Mouse (Mus musculus) brain, embryonic 14.5 days (tissue): Measurements from ENCODE around the gene Rtn4r.

Source experiments
- CTCF ChIP-seq: fragments of 200-500 bp; IDR thresholded peaks from 2 replicates; pipeline ENCODE4 v1.5.1; 2012; ENCODE audit warnings: inconsistent platforms, mild to moderate bottlenecking, moderate library complexity, borderline replicate concordance; ENCODE audit not compliant: insufficient read depth, insufficient read length; ENCODE audit errors: extremely low read depth
- POLR2A ChIP-seq: fragments of 200-500 bp; IDR thresholded peaks from 2 replicates; pipeline ENCODE4 v1.6.1; 2012; ENCODE audit warnings: mild to moderate bottlenecking, inconsistent platforms, borderline replicate concordance; ENCODE audit not compliant: poor library complexity, insufficient read depth, insufficient read length, severe bottlenecking; ENCODE audit errors: extremely low read depth

DNA sequence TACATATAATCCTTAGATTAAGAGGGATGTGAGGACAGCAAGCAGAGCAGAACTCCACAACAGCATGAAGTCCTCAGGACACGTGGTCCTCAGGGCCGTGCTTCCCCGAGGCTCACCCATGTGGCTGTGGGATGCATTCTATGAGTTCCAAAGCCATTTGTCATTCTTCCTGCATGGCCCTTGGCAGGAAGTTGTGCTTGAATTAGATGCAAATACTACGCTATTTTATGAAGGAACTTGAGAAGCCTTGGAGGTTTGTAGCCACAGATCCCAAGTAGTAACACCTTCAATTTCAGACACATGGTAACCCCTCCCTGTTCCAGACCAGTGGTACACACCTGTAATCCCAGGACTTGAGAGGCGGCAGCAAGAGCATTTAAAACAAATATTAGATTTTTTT, 31.1 kb upstream of the Rtn4r start:
- TF ChIP-seq CTCF (no peak), POLR2A (no peak)
